Mouse (Mus musculus) megakaryocyte, adult 5-6 weeks (primary cell): Measurements from ENCODE around the gene Ssx9. TPM values are rescaled to one million over a fixed set of nuclear protein-coding genes. Genes with fewer than 3 reads are reported as not detected.
"Not testable (repeated sequence)": the region's sequence is repeated elsewhere in the genome, so short reads cannot be mapped to it uniquely, and the experiment has no call there.

ENCODE experiments used
- ATAC-seq: 2 replicates; pipeline ENCODE4 v1.8.0; 2016; ENCODE audit warnings: mild to moderate bottlenecking, inconsistent platforms; ENCODE audit not compliant: poor library complexity, severe bottlenecking
- total RNA-seq, 2 experiments: library from RNA; stranded (forward) in 1 of 2; stranded (reverse) in 1 of 2; fragments of 153-499, 151-499 nt in 1 of 2; fragments of 221-1000, 200-1000 nt in 1 of 2; gene quantifications; 2 replicates each; pipeline versions ENCODE4 v1.2.3 to v1.2.4; 2015 to 2017

Ssx9 gene
- not detected in 2 replicates for total RNA-seq (2015)
- not detected in 2 replicates for total RNA-seq (2017)

- not testable (repeated sequence) for ATAC-seq
Measured at GRCm38 (mm10) chrX:8748132-8748531, at the start of gene Ssx9. Gene Ssx9 (plus strand): TSS chrX:8748432.

- ATAC-seq, result no peak
Measured at GRCm38 (mm10) chrX:8732907-8733306, 15.3 kb upstream of the Ssx9 start.

GRCm38 (mm10) chrX:8803391-8803790, 55.2 kb downstream of the Ssx9 start, which contains the start of gene Ssxb5:
Gene Ssxb5 (plus strand): TSS chrX:8803691.
- not testable (repeated sequence) for ATAC-seq

Other genes with a start within 250 kb of the Ssx9 start
- gene Gm14459, start 223.5 kb upstream of the Ssx9 start, total RNA-seq (2015), result not detected in 2 replicates
- gene Gm14459, start 223.5 kb upstream of the Ssx9 start, total RNA-seq (2017), result not detected in 2 replicates
- gene Ssxb6, start 200.2 kb upstream of the Ssx9 start, total RNA-seq (2015), result not detected in 2 replicates
- not detected in 2 replicates for gene Ssxb6, start 200.2 kb upstream of the Ssx9 start, total RNA-seq (2017)
- not detected in 2 replicates for gene Ssxb3, start 156.6 kb upstream of the Ssx9 start, total RNA-seq (2015)
- gene Ssxb3, start 156.6 kb upstream of the Ssx9 start, total RNA-seq (2017), result not detected in 2 replicates
- gene Ssxb8, start 57.6 kb upstream of the Ssx9 start, total RNA-seq (2015), result not detected in 2 replicates
- not detected in 2 replicates for gene Ssxb8, start 57.6 kb upstream of the Ssx9 start, total RNA-seq (2017)
- gene Ssxb5, start 55.3 kb downstream of the Ssx9 start, total RNA-seq (2015), result not detected in 2 replicates
- not detected in 2 replicates for gene Ssxb5, start 55.3 kb downstream of the Ssx9 start, total RNA-seq (2017)
- gene Gm6592, start 95.6 kb downstream of the Ssx9 start, total RNA-seq (2015), result not detected in 2 replicates
- gene Gm6592, start 95.6 kb downstream of the Ssx9 start, total RNA-seq (2017), result not detected in 2 replicates
- not detected in 2 replicates for gene Gm5751, start 125.8 kb downstream of the Ssx9 start, total RNA-seq (2015)
- gene Gm5751, start 125.8 kb downstream of the Ssx9 start, total RNA-seq (2017), result not detected in 2 replicates
- 0.57 TPM in 1 of 2 replicates, not detected in the other for gene B630019K06Rik, start 143.9 kb downstream of the Ssx9 start, total RNA-seq (2015)
- not detected in 2 replicates for gene B630019K06Rik, start 143.9 kb downstream of the Ssx9 start, total RNA-seq (2017)
- gene Fthl17b, start 214.5 kb downstream of the Ssx9 start, total RNA-seq (2015), result not detected in 2 replicates
- not detected in 2 replicates for gene Fthl17b, start 214.5 kb downstream of the Ssx9 start, total RNA-seq (2017)
- not detected in 2 replicates for gene Fthl17c, start 228.1 kb downstream of the Ssx9 start, total RNA-seq (2015)
- not detected in 2 replicates for gene Fthl17c, start 228.1 kb downstream of the Ssx9 start, total RNA-seq (2017)
- not detected in 2 replicates for gene Fthl17d, start 238.3 kb downstream of the Ssx9 start, total RNA-seq (2015)
- gene Fthl17d, start 238.3 kb downstream of the Ssx9 start, total RNA-seq (2017), result not detected in 2 replicates